Mouse (Mus musculus) spleen, postnatal 0 days (tissue): ENCODE measurements around the gene Park7. TPM values are rescaled to one million over a fixed set of nuclear protein-coding genes. Genes with fewer than 3 reads are reported as not detected.

Experiments
- polyA plus RNA-seq: library from polyadenylated mRNA; unstranded; fragments of >200 nt; fragmentation: Nextera tagmentation; extraction: Ambion mirVana; gene quantifications from 2 replicates; pipeline ENCODE4 v1.2.1, GENCODE M21; 2015

The Park7 gene
- polyA plus RNA-seq = 285 and 287 TPM in 2 replicates

GRCm38 (mm10) chr4:150914290-150914733, at the start of gene Park7, which contains the start of gene Tnfrsf9:
Gene Park7 (minus strand): TSS chr4:150914437.
Gene Tnfrsf9 (plus strand): TSS chr4:150914562.

GRCm38 (mm10) chr4:150853680-150854461, 60.4 kb downstream of the Park7 start, which contains the start of gene Errfi1:
Gene Errfi1 (plus strand): TSS chr4:150853919.

Other genes starting within 250 kb of the Park7 start
- 5.7 and 7.0 TPM in 2 replicates for gene Errfi1, start 60.5 kb downstream of the Park7 start, polyA plus RNA-seq
- gene Tnfrsf9, start 125 bp upstream of the Park7 start, polyA plus RNA-seq = 0.64 and 0.72 TPM in 2 replicates
- not detected in 2 replicates for gene Uts2, start 82.7 kb upstream of the Park7 start, polyA plus RNA-seq
- 4.4 and 5.9 TPM in 2 replicates for gene Per3, start 130.2 kb upstream of the Park7 start, polyA plus RNA-seq
- gene Vamp3, start 143.5 kb upstream of the Park7 start, polyA plus RNA-seq = 52.5 and 58.3 TPM in 2 replicates
- not detected in 2 replicates for gene Gm13090, start 175.1 kb upstream of the Park7 start, polyA plus RNA-seq